Mouse (Mus musculus) G1E (cell line): ENCODE measurements around the gene BC024063. TPM values are rescaled to one million over a fixed set of nuclear protein-coding genes. Genes with fewer than 3 reads are reported as not detected.
A peak's percentile ranks its signal among the peaks of the same experiment; 100 is the strongest.

Experiments used
- ATAC-seq: 2 replicates; pipeline ENCODE4 v1.8.0; 2016; ENCODE audit warnings: mild to moderate bottlenecking; ENCODE audit not compliant: insufficient number of reproducible peaks, poor library complexity, low FRiP score, severe bottlenecking; ENCODE audit errors: extremely low read depth
- DNase-seq: peaks from one replicate; pipeline ENCODE4 v3.0.0; 2012; ENCODE audit warnings: low spot score
- H3K27me3 ChIP-seq: 2 replicates; pipeline ENCODE4 v1.6.1; 2012; ENCODE audit warnings: mild to moderate bottlenecking, low read length, inconsistent platforms; ENCODE audit not compliant: insufficient read depth
- H3K36me3 ChIP-seq: replicated peaks from 2 replicates; pipeline ENCODE3; 2012; ENCODE audit warnings: mild to moderate bottlenecking, inconsistent platforms
- H3K4me1 ChIP-seq: 2 replicates; pipeline ENCODE4 v1.6.1; 2012; ENCODE audit warnings: low read depth, low read length, inconsistent platforms, mixed read lengths; ENCODE audit not compliant: insufficient read depth
- H3K4me3 ChIP-seq: 2 replicates; pipeline ENCODE4 v1.5.1; 2012; ENCODE audit warnings: low read depth, mild to moderate bottlenecking, inconsistent platforms, low read length, moderate library complexity, mixed read lengths
- H3K9me3 ChIP-seq: replicated peaks from 2 replicates; pipeline ENCODE4 v1.6.1; 2012; ENCODE audit warnings: inconsistent platforms
- CTCF ChIP-seq: IDR thresholded peaks from 2 replicates; pipeline ENCODE4 v1.5.1; 2012; ENCODE audit warnings: low read depth, low read length, inconsistent platforms, mixed read lengths
- GATA1 ChIP-seq: IDR thresholded peaks from 2 replicates; pipeline ENCODE4 v1.6.1; 2012; ENCODE audit warnings: borderline replicate concordance, low read length, inconsistent platforms, mixed read lengths
- GATA2 ChIP-seq: IDR thresholded peaks from 2 replicates; pipeline ENCODE4 v1.6.1; 2012; ENCODE audit warnings: low read depth, low read length, inconsistent platforms, borderline replicate concordance
- POLR2AphosphoS5 ChIP-seq: IDR thresholded peaks from 2 replicates; pipeline ENCODE4 v1.6.1; 2012; ENCODE audit warnings: low read depth, low read length, inconsistent platforms; ENCODE audit not compliant: insufficient replicate concordance
- TAL1 ChIP-seq: conservative IDR thresholded peaks from 2 replicates; pipeline ENCODE4 v1.6.1; 2012; ENCODE audit warnings: low read depth, low read length, inconsistent platforms, mixed read lengths
- polyA plus RNA-seq: library from polyadenylated mRNA; stranded (reverse); fragments of >175 nt; gene quantifications from 2 replicates; pipeline ENCODE4 v1.2.3, GENCODE M21; 2012
- total RNA-seq, 2 experiments: library from RNA; stranded (forward) in 1 of 2; stranded (reverse) in 1 of 2; fragments of 200-1000 nt in 1 of 2; fragments of >200 nt in 1 of 2; fragmentation: Nextera tagmentation in 1 of 2; gene quantifications; 2 replicates each; pipeline ENCODE4 v1.2.3; 2014 to 2017

BC024063 gene
- total and polyA plus RNA-seq, 3 experiments: 0.20 to 18.6 (median 11.5) TPM

DNA sequence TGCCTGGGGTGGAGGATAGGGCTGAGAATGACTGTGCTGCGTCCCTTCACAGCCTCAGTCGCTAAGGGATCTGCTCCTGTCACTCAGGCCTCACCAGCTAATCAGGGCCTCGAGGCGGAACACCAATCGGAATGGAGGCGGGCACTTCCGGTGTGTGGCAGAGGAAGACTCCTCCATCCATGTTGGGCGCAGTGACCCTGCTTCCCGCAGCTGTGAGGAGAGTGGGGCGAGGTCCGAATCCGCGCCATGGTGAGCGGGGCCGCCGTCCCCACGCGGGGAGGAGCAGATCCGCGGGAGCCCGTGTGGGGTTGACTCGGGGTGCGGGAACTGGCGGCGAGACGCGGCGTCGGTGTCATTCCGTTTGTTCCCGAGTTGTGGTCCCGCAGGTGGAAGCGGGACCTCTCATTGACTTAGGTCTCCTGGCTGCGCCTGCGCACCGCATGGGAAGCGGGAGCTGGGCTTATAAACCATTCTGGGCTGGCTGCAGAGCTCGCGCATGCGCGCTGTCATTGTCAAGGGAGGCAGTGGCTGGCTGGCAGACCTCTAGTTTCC is 44.8 kb downstream of the BC024063 start, which contains the start of gene AU041133:
TSS of gene AU041133 (plus strand) at position 164 of the 552 bp plus-strand sequence.
- DNase-seq (peak; percentile 89), ATAC-seq (peak; percentile 99)
- TF ChIP-seq POLR2AphosphoS5: peak; percentile 73; the same call in 1 of the 2 replicates
- no peak for TF ChIP-seq CTCF
- TF ChIP-seq GATA2: no peak
- TF ChIP-seq GATA1: no peak
- peaks cover 21% of the 10 kb centered on the region for H3K36me3 ChIP-seq
- H3K9me3 ChIP-seq: peaks cover 21% of the 10 kb centered on the region
- peaks cover 18% of the 10 kb centered on the region for H3K4me1 ChIP-seq
- no peaks in the 10 kb centered on the region for H3K27me3 ChIP-seq
- peak within 1 kb of the TSS; percentile 82 for H3K4me3 ChIP-seq

DNA sequence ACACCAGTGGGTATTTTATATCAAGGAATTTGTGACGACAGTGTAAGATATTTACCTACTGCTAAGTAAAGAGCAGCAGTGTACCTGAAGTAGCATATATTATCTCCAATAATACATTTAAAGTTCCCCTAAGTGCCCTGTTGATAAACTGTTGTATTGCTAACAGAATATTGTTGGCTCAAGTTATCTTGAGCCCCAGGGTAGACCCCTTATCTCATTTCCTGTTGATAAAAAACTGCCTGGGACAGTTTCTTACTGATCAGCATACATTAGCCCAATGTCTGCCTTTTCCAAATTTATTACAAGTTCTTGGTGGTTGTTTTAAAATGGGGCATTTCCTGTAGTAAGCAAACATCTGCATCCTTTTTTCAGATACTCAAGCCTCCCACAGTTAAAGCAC is 62.1 kb downstream of the BC024063 start:
- H3K9me3 ChIP-seq: peaks cover 24% of the 10 kb centered on the region
- H3K36me3 ChIP-seq: peaks cover 47% of the 10 kb centered on the region
- ATAC-seq (no peak; the same call in 1 of the 2 replicates), DNase-seq (no peak)
- H3K4me3 ChIP-seq: no peak overlapping the region
- no peaks in the 10 kb centered on the region for H3K4me1 ChIP-seq
- H3K27me3 ChIP-seq: no peaks in the 10 kb centered on the region
- TF ChIP-seq CTCF (no peak), GATA2 (no peak), GATA1 (no peak), POLR2AphosphoS5 (no peak), TAL1 (no peak)

DNA sequence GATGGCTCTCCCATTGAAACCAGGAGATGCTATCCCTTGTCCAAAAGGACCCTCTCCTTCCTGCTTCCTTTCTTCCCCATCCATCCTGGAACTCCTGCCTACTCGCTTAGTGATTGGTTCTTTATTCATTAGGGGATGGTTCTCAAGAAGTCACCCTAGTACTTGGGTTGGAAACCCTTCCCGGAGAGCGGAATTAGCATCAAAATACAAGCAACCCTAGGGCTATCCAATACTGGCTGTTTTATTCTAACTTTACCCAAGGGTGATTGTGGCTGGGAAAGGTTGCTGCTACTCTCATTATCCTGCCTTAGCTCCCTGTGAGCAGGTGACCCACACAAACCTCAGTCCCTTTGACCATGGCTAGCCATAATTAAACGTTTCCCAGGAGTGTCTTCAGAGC is 64.4 kb downstream of the BC024063 start:
- Histone ChIP-seq H3K4me3 (no peak overlapping the region), H3K9me3 (peaks cover 45% of the 10 kb centered on the region), H3K36me3 (peaks cover 59% of the 10 kb centered on the region), H3K4me1 (no peaks in the 10 kb centered on the region), H3K27me3 (no peaks in the 10 kb centered on the region)
- no peak for DNase-seq
- TF ChIP-seq POLR2AphosphoS5 (no peak), CTCF (no peak), TAL1 (no peak)
- no peak for ATAC-seq

Other genes with a start within 250 kb of the BC024063 start
- not detected in 2 replicates for gene Gm32687, start 219.4 kb upstream of the BC024063 start, total RNA-seq (2014; fragmentation: Nextera tagmentation)
- gene Gm32687, start 219.4 kb upstream of the BC024063 start, total RNA-seq (2017): 0.11 TPM in 1 of 2 replicates, not detected in the other
- gene Gm32687, start 219.4 kb upstream of the BC024063 start, polyA plus RNA-seq: not detected in 2 replicates
- gene Zfp781, start 152.9 kb upstream of the BC024063 start, total RNA-seq (2014; fragmentation: Nextera tagmentation): 19.9 and 23.0 TPM in 2 replicates
- gene Zfp781, start 152.9 kb upstream of the BC024063 start, total RNA-seq (2017): 6.7 and 7.2 TPM in 2 replicates
- 0.35 and 0.39 TPM in 2 replicates for gene Zfp781, start 152.9 kb upstream of the BC024063 start, polyA plus RNA-seq
- gene Zfp873, start 35.2 kb upstream of the BC024063 start, total RNA-seq (2014; fragmentation: Nextera tagmentation): 10.7 and 10.9 TPM in 2 replicates
- gene Zfp873, start 35.2 kb upstream of the BC024063 start, total RNA-seq (2017): 10.3 and 12.8 TPM in 2 replicates
- 0.40 and 0.52 TPM in 2 replicates for gene Zfp873, start 35.2 kb upstream of the BC024063 start, polyA plus RNA-seq
- gene AU041133, start 44.7 kb downstream of the BC024063 start, total RNA-seq (2014; fragmentation: Nextera tagmentation): 14.1 and 14.4 TPM in 2 replicates
- gene AU041133, start 44.7 kb downstream of the BC024063 start, total RNA-seq (2017): 11.6 and 12.2 TPM in 2 replicates
- gene AU041133, start 44.7 kb downstream of the BC024063 start, polyA plus RNA-seq: 0.09 and 0.18 TPM in 2 replicates
- gene Zfp938, start 157.9 kb downstream of the BC024063 start, total RNA-seq (2014; fragmentation: Nextera tagmentation): 15.3 and 15.8 TPM in 2 replicates
- 12.8 and 17.6 TPM in 2 replicates for gene Zfp938, start 157.9 kb downstream of the BC024063 start, total RNA-seq (2017)
- gene Zfp938, start 157.9 kb downstream of the BC024063 start, polyA plus RNA-seq: 0.14 and 0.39 TPM in 2 replicates
- not detected in 2 replicates for gene 4932415D10Rik, start 233.2 kb downstream of the BC024063 start, total RNA-seq (2014; fragmentation: Nextera tagmentation)
- 0.06 and 0.11 TPM in 2 replicates for gene 4932415D10Rik, start 233.2 kb downstream of the BC024063 start, total RNA-seq (2017)
- gene 4932415D10Rik, start 233.2 kb downstream of the BC024063 start, polyA plus RNA-seq: not detected in 2 replicates